Mouse (Mus musculus) spleen, adult 2 months (tissue): Measurements from ENCODE around the gene Hcst. TPM values are rescaled to one million over a fixed set of nuclear protein-coding genes. Genes with fewer than 3 reads are reported as not detected.

Experiments
- DNase-seq, 2 experiments: peaks; one replicate each; pipeline versions ENCODE4 v3.0.0 to v3.0.0-alpha.2; 2012 to 2021; ENCODE audit warnings: low spot score in 2 of 2, low read depth in 1 of 2
- H3K27ac ChIP-seq: fragments of 200-500 bp; 2 replicates; pipeline ENCODE4 v1.5.1; 2012; ENCODE audit warnings: low read length, inconsistent platforms; ENCODE audit not compliant: insufficient read depth
- H3K27me3 ChIP-seq: fragments of 200-500 bp; 2 replicates; pipeline ENCODE4 v1.6.1; 2012; ENCODE audit warnings: mild to moderate bottlenecking, moderate library complexity, low read length, inconsistent platforms; ENCODE audit not compliant: control insufficient read depth, insufficient read depth
- H3K36me3 ChIP-seq: fragments of 200-500 bp; 2 replicates; pipeline ENCODE4 v1.6.1; 2012; ENCODE audit warnings: mild to moderate bottlenecking, low read length, inconsistent platforms; ENCODE audit not compliant: control insufficient read depth, insufficient read depth
- H3K4me1 ChIP-seq: fragments of 200-500 bp; 2 replicates; pipeline ENCODE4 v1.6.1; 2011; ENCODE audit warnings: inconsistent platforms; ENCODE audit not compliant: control insufficient read depth, insufficient read depth, insufficient read length
- H3K4me3 ChIP-seq: fragments of 200-500 bp; 2 replicates; pipeline ENCODE4 v1.5.1; 2011; ENCODE audit warnings: mild to moderate bottlenecking, inconsistent platforms; ENCODE audit not compliant: insufficient read depth, insufficient read length; ENCODE audit errors: extremely low read depth
- CTCF ChIP-seq: fragments of 200-500 bp; IDR thresholded peaks from 2 replicates; pipeline ENCODE4 v1.5.1; 2011; ENCODE audit warnings: mild to moderate bottlenecking, inconsistent platforms; ENCODE audit not compliant: insufficient read depth, insufficient read length, insufficient replicate concordance; ENCODE audit errors: extremely low read depth
- POLR2A ChIP-seq: fragments of 200-500 bp; IDR thresholded peaks from 2 replicates; pipeline ENCODE4 v1.6.1; 2011; ENCODE audit warnings: low read depth, low read length, inconsistent platforms
- WGBS: fragments of 180-500 bp; shearing (Covaris S2); methylation state at CpG from one replicate; pipeline ENCODE4 v1.1.7; 2018; 5-methylcytosine and 5-hydroxymethylcytosine counted together
- polyA plus RNA-seq: library from polyadenylated mRNA; depleted of rRNA; stranded (reverse); fragments of >200 nt; gene quantifications from 2 replicates; pipeline ENCODE4 v1.2.3, GENCODE M21; 2012

The Hcst gene
- polyA plus RNA-seq, 1 experiment, result 178 TPM

GRCm38 (mm10) chr7:30409789-30410188 is 9.9 kb downstream of the Hcst start:
- WGBS, result 72% methylated on average over 2 of the region's 2 CpGs
- Histone ChIP-seq H3K27me3 (no peaks in the 10 kb centered on the region), H3K36me3 (no peaks in the 10 kb centered on the region), H3K4me1 (peaks cover 21% of the 10 kb centered on the region; the same call in 1 of the 2 replicates), H3K4me3 (no peak overlapping the region), H3K27ac (0 out of 2 replicates have a peak overlapping the region, but pooled peaks have one; percentile 10)
- no peak for DNase-seq
- TF ChIP-seq POLR2A (no peak), CTCF (no peak)

GRCm38 (mm10) chr7:30408639-30409038 is 11.0 kb downstream of the Hcst start:
- WGBS, result 90% methylated on average over 3 of the region's 3 CpGs
- H3K36me3 ChIP-seq, result no peaks in the 10 kb centered on the region
- peaks cover 21% of the 10 kb centered on the region; the same call in 1 of the 2 replicates for H3K4me1 ChIP-seq
- H3K27ac ChIP-seq, result no peak overlapping the region
- no peak for DNase-seq
- TF ChIP-seq POLR2A (no peak), CTCF (no peak)
- H3K27me3 ChIP-seq, result no peaks in the 10 kb centered on the region
- no peak overlapping the region for H3K4me3 ChIP-seq

- Histone ChIP-seq H3K36me3 (no peaks in the 10 kb centered on the region), H3K4me3 (no peak overlapping the region), H3K27me3 (no peaks in the 10 kb centered on the region), H3K4me1 (peaks cover 3% of the 10 kb centered on the region; the same call in 1 of the 2 replicates), H3K27ac (no peak overlapping the region)
- no peak for DNase-seq
- 36% methylated on average over 4 of the region's 4 CpGs for WGBS
- TF ChIP-seq CTCF, result no peak
- no peak for TF ChIP-seq POLR2A
These were observed 17.3 kb downstream of the Hcst start for GRCm38 (mm10) chr7:30402343-30402742.

GRCm38 (mm10) chr7:30399671-30400070 is 20.0 kb downstream of the Hcst start:
- Histone ChIP-seq H3K27me3 (no peaks in the 10 kb centered on the region), H3K36me3 (no peaks in the 10 kb centered on the region), H3K27ac (no peak overlapping the region), H3K4me1 (peaks cover 3% of the 10 kb centered on the region; the same call in 1 of the 2 replicates), H3K4me3 (no peak overlapping the region)
- WGBS, result 68% methylated on average over 7 of the region's 7 CpGs
- no peak for DNase-seq
- TF ChIP-seq CTCF (no peak), POLR2A (no peak)

- no peaks in the 10 kb centered on the region for H3K36me3 ChIP-seq
- TF ChIP-seq POLR2A, result no peak; the same call in 1 of the 2 replicates
- TF ChIP-seq CTCF, result no peak
- 44% methylated on average over 2 of the region's 2 CpGs for WGBS
- H3K4me3 ChIP-seq, result no peak overlapping the region
- H3K4me1 ChIP-seq, result peaks cover 13% of the 10 kb centered on the region; the same call in 1 of the 2 replicates
- H3K27ac ChIP-seq, result peak overlapping the region; percentile 85
- peak; percentile 42 to 55 for DNase-seq
- no peaks in the 10 kb centered on the region for H3K27me3 ChIP-seq
These were observed 24.8 kb downstream of the Hcst start for GRCm38 (mm10) chr7:30394871-30395270.

- WGBS, result 1% methylated on average over 11 of the region's 11 CpGs
- Histone ChIP-seq H3K36me3 (no peaks in the 10 kb centered on the region), H3K27me3 (no peaks in the 10 kb centered on the region), H3K27ac (peak overlapping the region; percentile 85), H3K4me1 (peaks cover 13% of the 10 kb centered on the region; the same call in 1 of the 2 replicates), H3K4me3 (peak overlapping the region; percentile 41; the same call in 1 of the 2 replicates)
- TF ChIP-seq POLR2A (no peak; the same call in none of the 2 replicates), CTCF (no peak)
- peak; percentile 66 to 84 for DNase-seq
These were observed 25.3 kb downstream of the Hcst start for GRCm38 (mm10) chr7:30394379-30394778.

- no peaks in the 10 kb centered on the region for H3K27me3 ChIP-seq
- WGBS, result 36% methylated on average over 4 of the region's 4 CpGs
- H3K27ac ChIP-seq, result peak overlapping the region; percentile 85
- no peak for DNase-seq
- no peaks in the 10 kb centered on the region for H3K36me3 ChIP-seq
- H3K4me3 ChIP-seq, result peak overlapping the region; percentile 29; the same call in 1 of the 2 replicates
- peaks cover 13% of the 10 kb centered on the region; the same call in 1 of the 2 replicates for H3K4me1 ChIP-seq
- TF ChIP-seq POLR2A (no peak), CTCF (no peak)
These were observed 26.0 kb downstream of the Hcst start for GRCm38 (mm10) chr7:30393631-30394030.
